Mouse (Mus musculus) embryo, embryonic 9.5 days (tissue): ENCODE data around the gene Man2a2.
"Not testable (repeated sequence)": the region's sequence is repeated elsewhere in the genome, so short reads cannot be mapped to it uniquely, and the experiment has no call there.

Experiments used
- DNase-seq: peaks from one replicate; pipeline ENCODE4 v3.0.0-alpha.2; 2017; ENCODE audit errors: extremely low spot score

Man2a2 gene

GRCm38 (mm10) chr7:80400571-80400970, 29.4 kb upstream of the Man2a2 start:
- no peak for DNase-seq

GRCm38 (mm10) chr7:80400099-80400498, 28.9 kb upstream of the Man2a2 start:
- no peak for DNase-seq

GRCm38 (mm10) chr7:80398654-80399444, 27.7 kb upstream of the Man2a2 start:
- DNase-seq: no peak

- no peak for DNase-seq
These were observed 26.8 kb upstream of the Man2a2 start for GRCm38 (mm10) chr7:80397986-80398385.

GRCm38 (mm10) chr7:80396427-80396826, 25.3 kb upstream of the Man2a2 start:
- not testable (repeated sequence) for DNase-seq

GRCm38 (mm10) chr7:80394600-80394999, 23.4 kb upstream of the Man2a2 start:
- no peak for DNase-seq

GRCm38 (mm10) chr7:80392119-80392518, 20.9 kb upstream of the Man2a2 start:
- DNase-seq: no peak

GRCm38 (mm10) chr7:80387633-80388543, 16.7 kb upstream of the Man2a2 start, which contains the start of gene Fes:
TSS of gene Fes (minus strand) at chr7:80387946.
- DNase-seq: peak; percentile 63

- peak; percentile 44 for DNase-seq
These were observed 16.0 kb upstream of the Man2a2 start for GRCm38 (mm10) chr7:80387033-80387632.

GRCm38 (mm10) chr7:80386235-80386930, 15.2 kb upstream of the Man2a2 start:
- DNase-seq: peak; percentile 92

GRCm38 (mm10) chr7:80382919-80383318, 11.7 kb upstream of the Man2a2 start:
- no peak for DNase-seq

GRCm38 (mm10) chr7:80379531-80379930, 8.4 kb upstream of the Man2a2 start:
- DNase-seq: no peak

GRCm38 (mm10) chr7:80377471-80377870, 6.3 kb upstream of the Man2a2 start:
- peak; percentile 53 for DNase-seq

GRCm38 (mm10) chr7:80376192-80376591, 5.0 kb upstream of the Man2a2 start:
- DNase-seq: no peak

- DNase-seq: no peak
These were observed 4.3 kb upstream of the Man2a2 start for GRCm38 (mm10) chr7:80375376-80376039.

GRCm38 (mm10) chr7:80374733-80375132, 3.6 kb upstream of the Man2a2 start:
- no peak for DNase-seq

- no peak for DNase-seq
These were observed 3.1 kb upstream of the Man2a2 start for GRCm38 (mm10) chr7:80374280-80374679.

- DNase-seq: no peak
These were observed 2.7 kb upstream of the Man2a2 start for GRCm38 (mm10) chr7:80373850-80374249.

- no peak for DNase-seq
These were observed 2.2 kb upstream of the Man2a2 start for GRCm38 (mm10) chr7:80373352-80373751.

GRCm38 (mm10) chr7:80372667-80373066, 1.5 kb upstream of the Man2a2 start:
- no peak for DNase-seq

- DNase-seq: no peak
These were observed 991 bp upstream of the Man2a2 start for GRCm38 (mm10) chr7:80372166-80372565.
